Mouse (Mus musculus) heart, postnatal 36 days (tissue): ENCODE results near the gene Gm10073. TPM values are rescaled to one million over a fixed set of nuclear protein-coding genes. Genes with fewer than 3 reads are reported as not detected.

ENCODE experiments used
- DNase-seq, 2 experiments: peaks; one replicate each; pipeline ENCODE4 v3.0.0; 2021 to 2022
- intact Hi-C: fragments of 180-260 bp; cut with DNase I; formaldehyde crosslinking; loops from one replicate; pipeline ENCODE4 v1.15.1; 2025
- total RNA-seq, 2 experiments: library from RNA; stranded (reverse); gene quantifications; 2 replicates each; pipeline ENCODE4 v1.2.3; 2021

The Gm10073 gene
- total RNA-seq, 2 experiments from 2014 or later, result 105 to 117 TPM

DNA sequence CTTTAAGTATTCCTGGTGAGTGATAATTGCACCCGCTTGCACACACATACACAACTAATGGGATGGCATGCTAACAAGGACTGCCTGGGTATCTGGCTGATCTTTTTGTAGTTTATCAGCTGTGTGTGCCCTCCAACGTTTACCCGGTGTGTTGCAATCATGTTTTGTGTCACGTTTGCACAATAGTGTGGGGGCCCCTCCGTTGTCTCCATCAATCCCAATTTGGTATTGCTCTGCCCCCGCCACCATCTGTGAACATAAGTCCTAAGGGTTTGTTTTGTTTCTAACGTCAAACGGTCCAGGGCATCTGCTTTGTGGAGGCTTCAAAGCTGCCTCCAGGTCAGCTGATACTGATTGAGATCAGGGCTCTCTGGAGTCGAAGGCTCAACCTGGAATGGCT, 13.4 kb downstream of the Gm10073 start:
- intact Hi-C loops, result no loop called here

DNA sequence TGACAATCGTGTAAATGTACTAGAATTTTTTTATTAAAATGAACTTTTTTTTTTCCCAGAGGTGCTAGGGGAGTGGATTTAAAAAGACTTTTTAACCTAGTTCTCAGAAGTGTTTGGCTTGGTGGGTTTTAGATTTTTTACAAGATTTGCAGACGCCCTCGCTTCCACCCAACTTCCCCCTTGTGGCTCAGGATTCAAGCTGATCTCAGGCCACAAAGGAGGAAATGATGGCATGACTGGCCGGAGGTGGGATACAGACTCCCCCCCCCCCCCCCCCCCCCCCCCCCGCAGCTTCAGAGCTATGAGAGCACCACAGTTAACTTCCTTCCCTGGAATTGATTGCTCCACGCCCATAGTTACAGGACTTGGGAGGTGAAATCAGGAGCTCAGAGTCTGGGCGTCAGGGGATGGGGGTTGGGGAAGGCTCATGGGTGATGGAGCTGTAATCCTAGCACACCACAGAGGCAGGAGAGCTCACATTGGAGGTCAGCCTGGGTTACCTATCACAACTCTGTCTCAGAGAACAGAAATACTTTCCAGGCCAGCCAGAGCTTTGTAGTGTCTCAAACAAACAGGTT, 17.1 kb downstream of the Gm10073 start:
- intact Hi-C loops, result no loop called here
- no peak for DNase-seq

More for the DNA sequence above, 13.4 kb downstream of the Gm10073 start:
- no peak for DNase-seq

DNA sequence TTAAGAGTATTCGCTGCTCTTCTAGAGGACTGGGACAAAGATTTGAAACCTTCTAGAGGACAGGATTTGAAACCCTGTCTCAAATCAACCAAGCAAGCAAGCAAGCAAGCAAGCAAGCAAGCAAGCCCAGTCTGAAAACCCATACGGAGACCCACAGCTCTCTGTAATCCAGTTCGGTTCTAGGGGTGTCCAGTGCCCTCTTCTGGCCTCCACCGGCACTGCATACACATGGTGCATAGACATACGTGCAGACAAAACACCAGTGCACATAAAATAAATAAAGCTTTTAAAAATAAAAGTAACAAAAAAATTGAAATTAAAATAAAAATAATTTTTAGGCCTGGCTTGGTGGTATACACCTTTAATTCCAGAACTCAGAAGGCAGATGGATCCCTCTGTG, 19.2 kb downstream of the Gm10073 start:
- no peak for DNase-seq
- intact Hi-C loops, result no loop called here

DNA sequence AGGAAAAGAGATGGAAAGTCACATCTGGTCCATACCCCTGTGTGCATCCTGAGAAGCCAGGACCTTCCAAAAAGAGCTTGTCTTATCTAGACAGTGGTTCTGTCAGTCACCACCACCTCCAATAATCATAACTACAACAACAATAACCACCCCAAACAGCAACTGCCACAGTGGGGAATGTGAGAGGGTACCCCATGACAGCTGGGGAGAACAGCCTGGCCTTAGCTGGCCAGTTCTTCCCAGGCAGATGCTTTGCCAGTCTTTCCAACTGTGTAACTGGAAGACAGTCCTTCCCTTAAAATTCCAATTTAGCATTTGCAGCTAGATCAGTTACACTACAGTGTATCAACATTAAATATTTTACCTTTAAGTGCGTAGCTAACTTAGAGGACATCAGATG, 22.4 kb downstream of the Gm10073 start:
- DNase-seq, result no peak
- intact Hi-C loops, result no loop called here

DNA sequence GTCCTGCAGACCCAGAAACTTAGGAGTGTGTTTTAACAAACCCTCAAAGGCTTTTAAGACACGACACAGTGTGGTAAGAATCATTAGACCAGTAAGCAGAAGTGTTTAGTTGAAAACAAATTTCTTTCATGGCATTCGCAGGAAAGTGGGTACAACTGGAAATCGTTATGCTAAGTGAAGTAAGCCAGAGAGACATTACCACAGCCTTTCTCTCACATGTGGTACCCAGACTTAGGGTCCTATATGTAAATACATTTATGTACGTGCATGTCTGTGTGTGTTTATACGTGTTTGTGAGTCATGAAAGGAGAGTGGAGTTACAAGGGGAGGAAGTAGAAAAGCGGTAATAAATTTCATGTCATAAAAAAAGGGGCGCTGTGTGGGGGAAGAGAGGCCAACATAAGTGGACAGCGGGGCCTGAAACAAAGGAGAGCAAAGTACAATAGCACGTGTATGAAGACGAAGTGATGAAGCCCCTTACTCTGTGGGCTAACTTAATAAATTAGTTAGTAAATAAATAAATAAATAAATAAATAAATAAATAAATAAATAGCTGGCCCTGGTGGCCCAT, 24.8 kb downstream of the Gm10073 start:
- DNase-seq, result no peak
- intact Hi-C loops, result no loop called here

DNA sequence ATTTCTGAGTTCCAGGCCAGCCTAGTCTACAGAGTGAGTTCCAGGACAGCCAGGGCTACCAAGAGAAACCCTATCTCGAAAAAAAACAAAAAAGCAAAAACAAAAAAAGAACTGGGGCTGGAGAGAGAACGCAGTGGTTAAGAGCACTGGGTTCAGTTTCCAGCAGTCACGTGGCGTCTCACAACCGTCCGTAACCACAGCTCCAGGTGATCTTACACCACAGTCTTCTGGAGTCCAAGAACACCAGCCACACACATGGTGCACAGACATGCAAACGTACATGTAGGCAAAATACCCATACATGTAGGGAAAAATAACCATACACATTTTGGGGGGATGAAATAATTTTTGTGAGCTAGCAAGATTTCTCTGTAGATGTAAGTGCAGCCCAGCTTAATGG, 26.5 kb downstream of the Gm10073 start:
- intact Hi-C loops, result no loop called here

DNA sequence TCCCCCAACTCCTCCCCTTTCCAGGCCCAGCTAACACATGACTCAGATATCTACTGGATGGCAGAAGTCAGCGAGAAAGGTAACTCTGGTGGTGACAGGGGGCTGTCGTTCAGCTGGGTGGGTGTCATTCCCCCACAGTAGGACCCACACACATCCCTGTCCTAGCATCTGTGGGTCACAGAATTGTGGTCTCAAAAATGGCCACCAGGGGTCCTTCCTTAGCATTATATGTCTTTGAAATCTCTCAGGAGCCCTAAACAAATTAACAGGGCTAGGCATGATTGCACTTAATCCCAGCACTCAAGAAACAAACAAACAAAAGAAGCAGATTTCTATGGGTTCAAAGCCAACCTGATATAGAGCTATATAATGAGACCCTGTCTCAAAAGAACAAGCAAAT, 28.1 kb downstream of the Gm10073 start:
- DNase-seq, result no peak
- intact Hi-C loops, result no loop called here

More for the DNA sequence above, 26.5 kb downstream of the Gm10073 start:
- DNase-seq, result no peak

DNA sequence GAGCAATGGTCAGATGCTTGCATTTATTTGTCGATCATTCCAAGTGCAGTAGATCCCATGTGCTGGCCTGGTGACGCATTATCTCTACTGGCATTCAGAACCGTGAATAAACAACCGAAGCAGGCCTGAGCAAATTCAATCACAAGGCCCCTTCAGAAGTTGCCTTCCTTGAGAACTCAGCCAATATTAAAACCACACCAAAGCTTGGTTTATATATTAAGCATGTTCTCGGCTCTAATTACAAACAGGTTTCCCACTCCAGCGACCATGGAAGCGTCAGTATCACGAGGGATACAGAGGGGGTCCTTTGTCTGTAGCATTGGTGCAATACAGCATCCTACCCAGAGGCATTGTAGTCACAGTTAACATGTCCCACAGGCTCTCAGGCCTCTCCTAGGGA, 30.2 kb downstream of the Gm10073 start:
- DNase-seq, result no peak
- intact Hi-C loops, result loop anchor here (5.0 kb wide), 1 partner anchor 104 kb away; no protein-coding TSS in a partner anchor

DNA sequence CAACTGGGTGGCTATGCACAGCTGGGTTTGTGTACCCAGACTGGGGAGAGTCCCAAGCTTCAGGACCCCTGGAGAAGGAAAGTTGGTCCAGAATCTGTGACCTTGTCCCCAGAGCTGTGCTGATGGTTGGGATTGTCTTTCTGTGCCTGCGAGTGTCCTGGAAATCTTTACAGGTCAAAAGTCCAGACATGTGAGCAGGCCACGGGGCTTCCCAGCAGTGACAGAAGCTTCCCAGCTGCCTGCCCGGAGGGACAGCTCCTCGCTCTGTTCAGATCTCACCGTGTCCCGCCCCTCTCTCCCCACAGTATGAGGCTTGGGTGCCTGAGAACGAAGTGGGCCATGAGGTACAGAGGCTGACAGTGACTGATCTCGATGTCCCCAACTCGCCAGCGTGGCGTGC, 32.3 kb downstream of the Gm10073 start:
- intact Hi-C loops, result loop anchor here (2.0 to 5.0 kb wide), 2 partner anchors 72 to 106 kb away; no protein-coding TSS in a partner anchor
- DNase-seq, result no peak

DNA sequence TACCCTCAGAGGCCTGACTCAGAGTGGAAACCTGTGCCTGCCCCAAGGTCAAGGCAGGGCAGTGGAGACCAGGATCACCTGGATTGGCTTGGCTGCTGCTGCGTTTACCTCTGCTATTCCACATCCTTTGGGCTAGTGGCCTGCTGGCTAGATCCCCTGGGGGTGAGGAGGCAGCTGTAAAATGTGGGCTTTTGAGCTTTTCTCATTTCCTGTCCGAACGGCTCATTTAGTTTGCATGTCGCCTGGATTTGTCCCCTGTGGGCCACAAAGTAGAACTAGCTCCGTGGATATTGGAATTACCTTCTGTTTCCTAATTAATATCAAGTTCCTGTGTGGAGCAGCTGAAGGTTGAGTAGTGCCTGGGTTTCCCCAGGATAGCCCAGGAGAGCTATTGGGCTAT, 34.1 kb downstream of the Gm10073 start:
- DNase-seq, result no peak

DNA sequence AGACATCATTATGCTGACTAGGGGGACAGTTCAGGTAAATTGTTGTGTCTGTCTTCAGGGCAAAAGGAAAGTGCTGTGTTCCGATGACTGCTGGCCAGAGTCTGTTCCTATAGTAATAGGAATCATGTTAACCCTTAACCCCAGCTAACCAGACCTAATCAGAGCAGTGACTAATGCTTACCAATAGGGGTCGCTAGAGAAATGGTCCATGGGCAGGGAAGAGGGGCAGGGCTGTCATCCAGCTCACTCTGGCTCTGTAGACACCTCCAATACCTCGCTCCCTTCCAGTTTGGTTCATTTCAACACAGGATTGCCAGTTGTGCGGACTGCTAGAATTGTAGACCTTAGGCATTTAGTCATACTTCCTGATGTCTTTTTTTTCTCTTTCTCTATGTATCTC, 37.8 kb downstream of the Gm10073 start:
- DNase-seq, result no peak
- intact Hi-C loops, result loop anchor here (1.0 kb wide), 1 partner anchor 102 kb away; no protein-coding TSS in a partner anchor

More for the DNA sequence above, 34.1 kb downstream of the Gm10073 start:
- intact Hi-C loops, result no loop called here

DNA sequence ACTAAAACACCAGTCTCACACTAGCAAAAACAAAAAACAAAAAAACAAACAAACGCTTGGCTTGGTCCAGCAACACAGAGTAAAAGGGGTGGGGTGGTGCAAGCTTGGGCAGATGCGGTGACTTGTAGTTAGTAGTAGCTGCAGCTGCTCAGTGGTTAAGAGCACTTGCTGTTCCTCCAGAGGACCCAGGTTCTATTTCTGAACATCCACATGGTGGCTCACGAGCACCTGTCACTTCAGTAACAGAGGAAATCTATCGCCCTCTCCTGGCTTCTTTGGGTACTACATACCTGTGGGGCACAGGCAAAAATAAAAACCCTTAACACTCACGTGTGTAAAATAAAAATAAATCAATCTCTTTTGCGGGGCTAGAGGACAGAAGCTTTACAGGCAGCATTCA, 38.8 kb downstream of the Gm10073 start:
- peak; percentile 34 to 65 for DNase-seq
- intact Hi-C loops, result no loop called here

DNA sequence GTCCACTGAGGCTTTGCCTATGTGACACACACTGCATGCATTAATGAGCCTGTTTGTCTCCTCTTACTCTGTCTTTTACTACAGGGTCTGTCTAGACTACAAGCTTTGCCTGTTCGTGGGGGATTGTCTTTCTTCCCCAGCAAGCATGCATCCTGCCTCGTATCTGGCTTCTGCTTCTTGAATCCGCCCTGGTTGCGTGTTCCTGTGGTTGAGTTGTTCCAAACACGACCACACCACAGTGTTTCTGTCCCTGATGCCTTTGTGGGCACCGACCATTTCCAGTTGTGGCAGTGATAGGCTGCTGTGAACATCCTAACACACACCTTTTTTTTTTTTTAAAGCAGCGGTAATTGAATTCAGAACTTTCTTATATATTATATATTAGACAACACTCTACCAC, 39.6 kb downstream of the Gm10073 start:
- DNase-seq, result no peak
- intact Hi-C loops, result no loop called here

DNA sequence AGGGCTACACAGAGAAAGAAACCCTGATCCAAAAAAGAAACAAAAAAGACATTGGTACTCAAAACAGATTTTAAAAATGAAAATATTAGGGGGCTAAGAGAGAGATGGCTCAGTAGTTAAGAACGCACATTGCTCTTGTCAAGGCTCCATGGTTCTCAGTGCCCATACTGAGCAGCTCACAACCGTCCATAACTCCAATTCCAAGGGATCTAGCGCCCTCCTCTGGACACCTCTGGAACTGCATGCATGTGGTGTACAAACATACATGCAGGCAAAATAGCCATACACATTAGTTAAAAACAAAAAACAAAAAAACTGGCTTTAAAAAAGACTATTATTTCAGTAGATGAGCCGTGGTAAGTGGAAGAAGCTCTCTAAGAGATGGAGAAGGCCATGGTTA, 42.7 kb downstream of the Gm10073 start:
- peak in 1 of 2 experiments; percentile 17 for DNase-seq
- intact Hi-C loops, result no loop called here

DNA sequence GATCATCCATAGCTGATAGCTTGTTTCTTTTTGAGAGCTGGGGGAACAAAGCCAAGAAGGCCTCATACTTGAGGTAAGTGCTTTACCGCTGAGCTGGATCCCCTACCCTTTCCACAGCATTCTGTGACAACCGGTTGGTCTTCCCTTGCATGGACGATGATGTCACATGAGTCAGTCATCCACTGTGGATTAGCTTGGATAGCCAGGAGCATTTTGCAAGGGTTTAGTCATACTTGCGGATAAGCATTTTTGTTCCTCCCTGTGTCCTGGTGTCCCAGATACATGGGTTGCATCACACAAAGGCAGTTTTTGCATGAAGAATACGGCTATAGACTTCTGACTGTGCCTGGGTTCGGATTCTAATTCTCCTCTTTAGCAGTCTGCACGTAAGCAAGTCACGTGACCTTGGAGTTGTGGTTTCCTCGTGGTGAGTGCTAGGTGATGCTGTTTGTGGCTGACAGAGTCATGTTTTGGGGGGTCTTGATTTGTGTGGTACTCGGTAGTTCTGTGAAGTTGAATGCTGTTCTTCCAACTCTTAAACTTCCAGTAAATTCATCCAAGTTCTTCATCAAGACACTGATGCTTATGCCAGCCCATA, 43.3 kb downstream of the Gm10073 start:
- no peak for DNase-seq
- intact Hi-C loops, result no loop called here

DNA sequence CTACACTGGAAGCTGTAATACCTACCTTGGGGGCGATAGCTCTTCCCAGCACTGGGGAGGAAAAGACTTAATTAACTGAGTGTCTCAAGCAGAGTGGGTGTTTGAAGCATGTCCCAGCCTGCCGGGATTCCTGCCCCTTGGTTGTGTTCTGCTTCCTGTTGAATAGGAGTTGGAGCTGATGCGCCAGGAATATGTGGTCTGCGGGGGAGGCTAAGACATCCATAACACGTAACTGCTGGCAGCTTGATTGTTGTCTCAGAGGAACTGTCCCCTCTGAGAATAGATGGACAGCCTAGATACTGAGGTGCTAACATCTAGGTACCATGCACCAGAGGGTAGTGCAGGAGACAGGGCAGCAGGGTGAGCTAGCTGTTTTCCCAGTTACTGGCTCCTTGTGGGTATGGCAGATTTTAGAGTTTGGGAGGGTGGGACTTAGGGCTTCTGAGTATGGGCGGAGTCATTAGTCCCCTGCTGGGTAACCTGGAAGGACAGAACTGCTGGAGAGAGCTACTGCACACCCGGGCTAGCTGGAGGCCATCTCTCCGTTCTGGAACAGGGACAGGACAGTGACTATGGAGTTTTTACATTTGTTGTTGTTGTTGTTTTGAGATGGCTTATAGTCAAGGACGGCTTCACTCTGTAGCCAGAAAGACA, 44.5 kb downstream of the Gm10073 start:
- DNase-seq, result no peak

DNA sequence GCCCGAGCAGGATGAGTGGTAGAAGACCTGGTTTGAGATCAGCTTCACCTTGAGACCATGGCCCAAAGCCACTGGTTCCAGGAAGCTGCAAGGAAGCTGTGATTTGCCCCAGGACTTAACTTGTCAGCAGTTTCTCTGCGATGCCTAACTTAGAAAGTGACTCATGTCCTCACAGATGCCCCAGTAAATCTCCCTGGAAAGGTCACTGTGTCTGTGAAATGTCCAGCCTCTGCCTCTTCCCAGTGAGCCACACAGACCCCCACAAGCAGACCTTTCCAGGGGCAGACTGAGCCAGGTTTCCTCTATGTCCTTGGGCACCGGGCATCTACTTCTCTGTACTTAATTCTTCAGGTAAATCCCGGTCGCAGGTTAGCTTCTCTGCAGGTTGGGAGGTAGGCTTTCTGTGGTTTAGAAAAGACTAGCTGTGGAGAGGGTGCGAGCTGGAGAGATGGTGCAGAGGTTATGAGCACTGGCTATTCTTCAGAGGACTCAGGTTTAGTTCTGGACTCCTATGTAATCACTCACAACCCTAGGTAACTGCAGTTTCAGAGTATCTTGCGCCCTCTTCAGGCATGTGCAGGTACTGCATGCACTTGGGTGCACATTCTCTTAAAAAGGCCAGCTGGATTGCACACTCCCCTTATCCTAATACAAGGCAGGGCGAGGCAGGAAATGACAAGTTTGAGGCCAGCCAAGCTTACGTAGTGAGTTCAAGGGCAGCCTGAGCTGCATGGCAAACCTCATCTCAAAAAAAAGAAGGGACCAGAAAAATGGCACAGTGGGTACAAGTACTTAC, 45.8 kb downstream of the Gm10073 start:
- intact Hi-C loops, result no loop called here
- no peak for DNase-seq

More for the DNA sequence above, 44.5 kb downstream of the Gm10073 start:
- intact Hi-C loops, result no loop called here

DNA sequence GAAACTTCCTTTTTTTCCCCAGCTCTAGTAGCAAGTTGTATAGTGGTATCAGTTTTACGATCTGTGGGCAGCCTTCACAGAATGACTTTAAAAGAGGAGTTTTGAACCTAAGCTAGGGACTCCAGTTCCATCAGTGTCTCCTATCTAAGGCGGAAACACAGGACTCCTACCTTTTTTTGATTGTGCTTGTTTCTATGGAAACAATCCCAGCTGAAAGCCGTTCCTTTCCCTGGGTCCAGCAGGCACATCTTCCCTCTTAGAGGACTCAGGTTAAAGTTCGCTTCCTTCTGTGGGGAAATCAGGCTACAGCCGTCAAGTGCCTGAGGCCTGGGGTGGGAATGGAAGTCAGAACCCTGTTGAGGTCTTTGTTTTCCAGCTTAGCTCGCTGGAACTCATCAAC, 46.5 kb downstream of the Gm10073 start:
- intact Hi-C loops, result no loop called here
- DNase-seq, result no peak
